Mouse (Mus musculus) spleen, adult 2 months (tissue): Measurements from ENCODE around the gene 1190007I07Rik. TPM values are rescaled to one million over a fixed set of nuclear protein-coding genes. Genes with fewer than 3 reads are reported as not detected.
A peak's percentile ranks its signal among the peaks of the same experiment; 100 is the strongest.
"Not testable (repeated sequence)": the region's sequence is repeated elsewhere in the genome, so short reads cannot be mapped to it uniquely, and the experiment has no call there.

ENCODE experiments used
- DNase-seq, 2 experiments: peaks; one replicate each; pipeline versions ENCODE4 v3.0.0 to v3.0.0-alpha.2; 2012 to 2021; ENCODE audit warnings: low spot score in 2 of 2, low read depth in 1 of 2
- H3K27ac ChIP-seq: fragments of 200-500 bp; 2 replicates; pipeline ENCODE4 v1.5.1; 2012; ENCODE audit warnings: low read length, inconsistent platforms; ENCODE audit not compliant: insufficient read depth
- H3K27me3 ChIP-seq: fragments of 200-500 bp; 2 replicates; pipeline ENCODE4 v1.6.1; 2012; ENCODE audit warnings: mild to moderate bottlenecking, moderate library complexity, low read length, inconsistent platforms; ENCODE audit not compliant: control insufficient read depth, insufficient read depth
- H3K36me3 ChIP-seq: fragments of 200-500 bp; 2 replicates; pipeline ENCODE4 v1.6.1; 2012; ENCODE audit warnings: mild to moderate bottlenecking, low read length, inconsistent platforms; ENCODE audit not compliant: control insufficient read depth, insufficient read depth
- H3K4me1 ChIP-seq: fragments of 200-500 bp; 2 replicates; pipeline ENCODE4 v1.6.1; 2011; ENCODE audit warnings: inconsistent platforms; ENCODE audit not compliant: control insufficient read depth, insufficient read depth, insufficient read length
- H3K4me3 ChIP-seq: fragments of 200-500 bp; 2 replicates; pipeline ENCODE4 v1.5.1; 2011; ENCODE audit warnings: mild to moderate bottlenecking, inconsistent platforms; ENCODE audit not compliant: insufficient read depth, insufficient read length; ENCODE audit errors: extremely low read depth
- CTCF ChIP-seq: fragments of 200-500 bp; IDR thresholded peaks from 2 replicates; pipeline ENCODE4 v1.5.1; 2011; ENCODE audit warnings: mild to moderate bottlenecking, inconsistent platforms; ENCODE audit not compliant: insufficient read depth, insufficient read length, insufficient replicate concordance; ENCODE audit errors: extremely low read depth
- POLR2A ChIP-seq: fragments of 200-500 bp; IDR thresholded peaks from 2 replicates; pipeline ENCODE4 v1.6.1; 2011; ENCODE audit warnings: low read depth, low read length, inconsistent platforms
- WGBS: fragments of 180-500 bp; shearing (Covaris S2); methylation state at CpG from one replicate; pipeline ENCODE4 v1.1.7; 2018; 5-methylcytosine and 5-hydroxymethylcytosine counted together
- polyA plus RNA-seq: library from polyadenylated mRNA; depleted of rRNA; stranded (reverse); fragments of >200 nt; gene quantifications from 2 replicates; pipeline ENCODE4 v1.2.3, GENCODE M21; 2012

Gene 1190007I07Rik
- polyA plus RNA-seq, 1 experiment: 26.8 TPM

GRCm38 (mm10) chr10:82636321-82636720, 13.3 kb upstream of the 1190007I07Rik start:
- 94% methylated on average over 3 of the region's 3 CpGs for WGBS
- TF ChIP-seq CTCF (no peak), POLR2A (no peak)
- Histone ChIP-seq H3K4me1 (no peaks in the 10 kb centered on the region), H3K27ac (no peak overlapping the region), H3K4me3 (no peak overlapping the region), H3K27me3 (no peaks in the 10 kb centered on the region), H3K36me3 (peaks cover 12% of the 10 kb centered on the region)
- DNase-seq: no peak

GRCm38 (mm10) chr10:82634348-82634747, 11.3 kb upstream of the 1190007I07Rik start:
- TF ChIP-seq CTCF: no peak
- TF ChIP-seq POLR2A: no peak
- WGBS: 98% methylated on average over 7 of the region's 7 CpGs
- Histone ChIP-seq H3K27ac (no peak overlapping the region), H3K27me3 (no peaks in the 10 kb centered on the region), H3K4me1 (peaks cover 4% of the 10 kb centered on the region; the same call in 1 of the 2 replicates), H3K4me3 (no peak overlapping the region), H3K36me3 (peaks cover 5% of the 10 kb centered on the region)
- DNase-seq: no peak

DNA sequence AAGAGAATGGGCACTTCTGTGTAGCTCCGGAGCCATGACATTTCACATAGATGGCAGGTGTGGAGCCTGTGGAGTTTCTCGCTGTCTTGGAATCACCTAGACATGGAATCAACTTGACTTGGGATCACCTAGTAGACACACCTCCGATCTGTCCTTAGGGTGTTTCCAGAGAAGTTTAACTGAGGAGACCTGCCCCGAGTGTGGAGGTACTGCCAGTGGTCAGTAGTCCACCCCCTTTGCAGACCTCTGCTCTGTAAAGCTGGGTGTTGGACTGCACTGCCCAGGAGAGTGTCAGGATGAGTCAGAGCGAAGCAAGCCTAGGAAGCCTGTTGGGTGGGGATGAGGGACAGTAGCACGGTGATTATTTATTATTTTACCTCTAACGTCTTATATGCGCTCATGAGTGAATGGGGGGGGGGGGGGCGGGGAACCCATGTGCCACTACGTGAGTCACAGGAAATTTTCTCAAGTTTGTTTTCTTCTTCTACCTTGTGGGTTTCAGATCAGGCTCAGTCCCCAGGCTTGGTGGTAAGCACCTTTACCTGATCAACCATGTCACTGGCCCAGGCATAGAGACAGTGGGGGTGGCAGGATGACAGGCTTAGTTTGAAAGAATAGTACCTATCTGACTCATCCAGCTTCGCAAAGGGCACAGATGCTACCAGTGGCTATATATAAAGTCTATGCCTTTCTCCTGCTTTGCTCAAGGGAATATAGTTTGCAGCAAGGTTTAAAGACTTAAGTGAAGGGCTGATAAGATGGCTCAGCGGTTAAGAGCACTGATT, 9.7 kb upstream of the 1190007I07Rik start:
- Histone ChIP-seq H3K4me1 (peaks cover 7% of the 10 kb centered on the region; the same call in 1 of the 2 replicates), H3K4me3 (no peak overlapping the region), H3K36me3 (no peaks in the 10 kb centered on the region), H3K27ac (no peak overlapping the region), H3K27me3 (no peaks in the 10 kb centered on the region)
- no peak for TF ChIP-seq POLR2A
- TF ChIP-seq CTCF: no peak
- WGBS: 90% methylated on average over 12 of the region's 12 CpGs
- DNase-seq: no peak

DNA sequence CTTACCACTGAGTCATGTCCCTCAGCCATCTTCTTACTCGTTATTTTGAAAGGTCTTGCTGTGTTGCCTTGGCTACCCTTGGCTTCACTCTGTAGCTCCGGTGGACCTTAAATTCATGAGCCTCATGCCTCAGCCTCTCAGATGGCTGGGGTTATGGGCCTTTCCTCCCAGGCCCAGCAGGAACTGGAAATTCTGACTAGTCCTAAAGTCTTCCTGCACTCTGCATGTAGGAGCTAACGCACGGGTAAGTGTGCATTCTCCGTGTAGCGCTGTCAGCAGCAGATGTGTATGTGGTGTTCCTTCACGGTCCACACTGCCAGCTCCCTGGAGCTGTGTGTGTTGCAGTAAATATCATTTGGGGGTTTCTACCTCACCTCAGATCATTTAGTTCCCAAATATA, 8.1 kb upstream of the 1190007I07Rik start:
- WGBS: 87% methylated on average over 7 of the region's 7 CpGs
- Histone ChIP-seq H3K27ac (no peak overlapping the region), H3K36me3 (no peaks in the 10 kb centered on the region), H3K27me3 (no peaks in the 10 kb centered on the region), H3K4me1 (peaks cover 7% of the 10 kb centered on the region; the same call in 1 of the 2 replicates), H3K4me3 (no peak overlapping the region)
- DNase-seq: no peak
- no peak for TF ChIP-seq POLR2A

- WGBS: 34% methylated on average over 7 of the region's 7 CpGs
- Histone ChIP-seq H3K27ac (no peak overlapping the region), H3K36me3 (no peaks in the 10 kb centered on the region), H3K4me1 (peaks cover 7% of the 10 kb centered on the region; the same call in 1 of the 2 replicates), H3K4me3 (peak overlapping the region; percentile 75), H3K27me3 (no peaks in the 10 kb centered on the region)
- no peak for DNase-seq
- TF ChIP-seq CTCF (no peak), POLR2A (no peak)
Measured at GRCm38 (mm10) chr10:82630497-82630896, 7.5 kb upstream of the 1190007I07Rik start.

GRCm38 (mm10) chr10:82629586-82630255, 6.7 kb upstream of the 1190007I07Rik start, which contains the start of gene Tdg:
TSS of gene Tdg (plus strand) at chr10:82629828.
- WGBS: 7% methylated on average over 57 of the region's 78 CpGs
- H3K4me1 ChIP-seq, H3K27me3 ChIP-seq, H3K36me3 ChIP-seq: not testable (repeated sequence)
- Histone ChIP-seq H3K4me3 (peak within 1 kb of the TSS; percentile 75), H3K27ac (peak within 1 kb of the TSS; percentile 92)
- DNase-seq: peak; percentile 91

DNA sequence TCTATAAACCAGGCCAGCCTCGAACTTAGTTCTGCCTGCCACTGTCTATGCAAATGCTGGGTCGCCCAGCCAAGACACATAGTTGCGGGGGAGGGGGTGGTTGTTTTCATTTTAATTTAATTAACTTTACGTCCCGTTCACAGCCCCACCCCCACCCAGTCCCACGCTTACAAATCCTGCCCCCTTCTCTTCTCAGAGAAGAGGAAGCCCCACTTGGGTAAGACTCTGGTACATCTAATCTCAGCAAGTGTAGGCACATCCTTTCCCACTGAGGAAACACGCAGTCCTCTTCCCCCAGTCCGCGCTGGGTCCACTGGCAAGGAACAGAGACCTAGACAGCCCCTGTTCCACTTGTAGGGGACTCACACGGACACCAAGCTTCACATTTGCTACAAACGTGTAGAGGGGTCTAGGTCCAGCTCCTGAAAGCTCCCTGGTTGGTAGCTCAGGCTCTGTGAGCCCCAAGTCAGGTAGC, 6.1 kb upstream of the 1190007I07Rik start:
- 8% methylated on average over 11 of the region's 11 CpGs for WGBS
- peaks cover 7% of the 10 kb centered on the region; the same call in 1 of the 2 replicates for H3K4me1 ChIP-seq
- peak overlapping the region; percentile 75 for H3K4me3 ChIP-seq

DNA sequence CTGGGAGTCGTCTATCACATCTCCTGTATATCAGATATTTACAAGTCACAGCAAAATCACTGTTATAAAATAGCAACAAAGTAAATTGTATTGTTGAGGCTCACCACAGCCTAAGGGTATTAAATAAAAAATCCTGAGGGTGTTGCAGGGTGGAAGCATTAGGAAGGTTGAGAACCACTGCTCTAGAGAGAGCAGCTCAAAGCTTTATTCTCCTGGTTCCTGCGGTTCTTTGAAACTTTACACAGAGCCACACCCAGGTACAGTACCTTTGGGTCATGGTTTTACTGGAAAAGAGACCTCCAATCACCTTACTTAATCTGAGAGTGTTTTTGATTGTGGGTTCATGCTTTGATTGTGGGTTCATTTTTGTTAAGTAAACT, 515 bp upstream of the 1190007I07Rik start:
- H3K4me1 ChIP-seq, DNase-seq, H3K27me3 ChIP-seq, H3K36me3 ChIP-seq: not testable (repeated sequence)
- WGBS: 11% methylated on average over 2 of the region's 2 CpGs
- H3K4me3 ChIP-seq: peak overlapping the region; percentile 82; the same call in 1 of the 2 replicates
- peak overlapping the region; percentile 88; the same call in 1 of the 2 replicates for H3K27ac ChIP-seq

More for the DNA sequence above, 6.1 kb upstream of the 1190007I07Rik start:
- peak; percentile 27 to 42 for DNase-seq
- Histone ChIP-seq H3K27me3 (no peaks in the 10 kb centered on the region), H3K36me3 (no peaks in the 10 kb centered on the region), H3K27ac (peak overlapping the region; percentile 92)
- TF ChIP-seq CTCF (no peak), POLR2A (no peak)
